In genomic region chr7:112720989-112721337, GRCm38 (mm10) we compare ENCODE assay signal across 10 mouse cellular contexts. TPM values are rescaled to one million over a fixed set of nuclear protein-coding genes. Genes with fewer than 3 reads are reported as not detected.
DNase-seq lines count a peak whose midpoint lies in the region; ATAC-seq and TF ChIP-seq lines count a peak whose summit lies in the region.
"Had no signal": no experiment of that assay in that cellular context is flagged by ENCODE, and none has a peak within 500 bp of the region (broad histone marks: within the 10 kb centered on the region; RNA-seq: fewer than 3 reads in every experiment).

No protein-coding gene starts in this region.

- peaks cover 63% of the 10 kb centered on the region for H3K4me1 ChIP-seq in heart, postnatal 0 days (ENCODE audit: control insufficient read depth, insufficient read depth)
- H3K4me1 ChIP-seq in embryonic facial prominence, embryonic 15.5 days: peaks cover 42% of the 10 kb centered on the region
- peaks cover 33% of the 10 kb centered on the region for H3K4me1 ChIP-seq in hindbrain, embryonic 16.5 days (ENCODE audit: control insufficient read depth, insufficient read depth, low read depth, low read length)
- H3K4me1 ChIP-seq in midbrain, postnatal 0 days (ENCODE audit: insufficient read depth, low read length): peaks cover 11% of the 10 kb centered on the region

- H3K4me3 ChIP-seq in heart, postnatal 0 days (ENCODE audit: low read depth, low read length): no peak overlapping the region
- H3K4me3 ChIP-seq in embryonic facial prominence, embryonic 15.5 days (replicated peaks): no peak overlapping the region; the same call in 1 of the 2 replicates
- peak overlapping the region; percentile 27; the same call in 1 of the 2 replicates for H3K4me3 ChIP-seq in hindbrain, embryonic 16.5 days (ENCODE audit: low read length)
- peak overlapping the region; percentile 14; the same call in 1 of the 2 replicates for H3K4me3 ChIP-seq in midbrain, postnatal 0 days (ENCODE audit: low read depth, low read length)

- TF ChIP-seq CTCF in heart, postnatal 0 days (IDR thresholded peaks at IDR 0.05; ENCODE audit: low read depth): no peak
- no peak for TF ChIP-seq CTCF in midbrain, postnatal 0 days (IDR thresholded peaks at IDR 0.05)

- peak overlapping the region; percentile 50 for H3K4me2 ChIP-seq in heart, postnatal 0 days (ENCODE audit: low read depth, low read length)
- peak overlapping the region; percentile 49 for H3K4me2 ChIP-seq in embryonic facial prominence, embryonic 15.5 days (replicated peaks)
- peak overlapping the region; percentile 57 for H3K4me2 ChIP-seq in hindbrain, embryonic 16.5 days (ENCODE audit: low read length)
- peak overlapping the region; percentile 47 for H3K4me2 ChIP-seq in midbrain, postnatal 0 days (ENCODE audit: low read depth, low read length, poor library complexity, severe bottlenecking)

- no peaks in the 10 kb centered on the region for H3K9me3 ChIP-seq in heart, postnatal 0 days (replicated peaks; ENCODE audit: control insufficient read depth, low read length)
- no peaks in the 10 kb centered on the region for H3K9me3 ChIP-seq in embryonic facial prominence, embryonic 15.5 days (replicated peaks)
- H3K9me3 ChIP-seq in hindbrain, embryonic 16.5 days (ENCODE audit: control insufficient read depth, low read length): no peaks in the 10 kb centered on the region
- no peaks in the 10 kb centered on the region for H3K9me3 ChIP-seq in midbrain, postnatal 0 days (ENCODE audit: low read length)

- WGBS in heart, postnatal 0 days: 11% methylated on average over 4 of the region's 4 CpGs
- 15% methylated on average over 4 of the region's 4 CpGs for WGBS in embryonic facial prominence, embryonic 15.5 days
- 8% methylated on average over 4 of the region's 4 CpGs for WGBS in hindbrain, embryonic 16.5 days
- WGBS in midbrain, postnatal 0 days: 20% methylated on average over 4 of the region's 4 CpGs

- H3K27me3 ChIP-seq in heart, postnatal 0 days (ENCODE audit: control insufficient read depth, insufficient read depth, low read length): no peaks in the 10 kb centered on the region
- H3K27me3 ChIP-seq in embryonic facial prominence, embryonic 15.5 days: no peaks in the 10 kb centered on the region
- H3K27me3 ChIP-seq in hindbrain, embryonic 16.5 days (replicated peaks; ENCODE audit: control insufficient read depth, insufficient read depth, low read length): no peaks in the 10 kb centered on the region
- no peaks in the 10 kb centered on the region for H3K27me3 ChIP-seq in midbrain, postnatal 0 days (ENCODE audit: insufficient read depth, low read length)

- no peak for ATAC-seq in heart, postnatal 0 days (ENCODE audit: insufficient read depth, low read depth)
- ATAC-seq in embryonic facial prominence, embryonic 15.5 days (ENCODE audit: insufficient number of reproducible peaks, low FRiP score, low TSS enrichment, low read depth): no peak
- ATAC-seq in hindbrain, embryonic 16.5 days: peak; percentile 9; the same call in 1 of the 2 replicates
- ATAC-seq in midbrain, postnatal 0 days (ENCODE audit: low FRiP score): peak; percentile 22; the same call in 1 of the 2 replicates

- no peak overlapping the region for H3K9ac ChIP-seq in heart, postnatal 0 days (replicated peaks; ENCODE audit: low read depth, low read length)
- no peak overlapping the region for H3K9ac ChIP-seq in embryonic facial prominence, embryonic 15.5 days
- peak overlapping the region; percentile 52 for H3K9ac ChIP-seq in hindbrain, embryonic 16.5 days (ENCODE audit: low read depth, low read length)
- H3K9ac ChIP-seq in midbrain, postnatal 0 days (replicated peaks; ENCODE audit: low read length, poor library complexity, severe bottlenecking): 0 out of 2 replicates have a peak overlapping the region, but pooled peaks have one; percentile 33

- H3K36me3 ChIP-seq in heart, postnatal 0 days (replicated peaks; ENCODE audit: control insufficient read depth, insufficient read depth, low read length): no peaks in the 10 kb centered on the region
- no peaks in the 10 kb centered on the region for H3K36me3 ChIP-seq in embryonic facial prominence, embryonic 15.5 days
- no peaks in the 10 kb centered on the region for H3K36me3 ChIP-seq in hindbrain, embryonic 16.5 days (ENCODE audit: control insufficient read depth, insufficient read depth, low read length)
- no peaks in the 10 kb centered on the region for H3K36me3 ChIP-seq in midbrain, postnatal 0 days (ENCODE audit: insufficient read depth, low read length)

- intact Hi-C loops in heart, postnatal 36 days (cut with DNase I): no loop called here

- TF ChIP-seq EP300 in heart, postnatal 0 days (IDR thresholded peaks at IDR 0.05; ENCODE audit: low read depth): no peak

- peak overlapping the region; percentile 40; the same call in 1 of the 2 replicates for H3K27ac ChIP-seq in heart, postnatal 0 days (ENCODE audit: low read depth)
- H3K27ac ChIP-seq in embryonic facial prominence, embryonic 15.5 days (replicated peaks): peak overlapping the region; percentile 72
- peak overlapping the region; percentile 67 for H3K27ac ChIP-seq in hindbrain, embryonic 16.5 days (ENCODE audit: low read depth, low read length)
- no peak overlapping the region for H3K27ac ChIP-seq in midbrain, postnatal 0 days (ENCODE audit: low read depth, low read length)

- DNase-seq in heart, postnatal 0 days (ENCODE audit: low spot score): no peak
- no peak for DNase-seq in heart, postnatal 36 days
- DNase-seq in midbrain, postnatal 0 days (ENCODE audit: low spot score): no peak
- no peak for DNase-seq in Muller cell, postnatal 12 days (ENCODE audit: inconsistent ontology term)
- DNase-seq in adipocyte (ENCODE audit: low spot score): no peak
- DNase-seq in urinary bladder, postnatal 25 days (ENCODE audit: low spot score): no peak
- DNase-seq: liver; spleen, adult 18-20 months had no signal

RNA-seq across cellular contexts. Expression of gene Tead1, which starts 41.8 kb away (rescaled TPM):
- 63.9 and 87.9 TPM in 2 replicates for total RNA-seq in heart, postnatal 0 days (2014; rRNA removed; ENCODE audit: low replicate concordance)
- 19.0 and 20.8 TPM in 2 replicates for polyA plus RNA-seq in heart, postnatal 0 days (2015; fragmentation: Nextera tagmentation; extraction: Ambion mirVana)
- 100 to 1,000 TPM; 157 to 186 TPM for total RNA-seq in heart, postnatal 36 days (2021)
- 28.8 and 32.6 TPM in 2 replicates for polyA plus RNA-seq in embryonic facial prominence, embryonic 15.5 days (2015; fragmentation: Nextera tagmentation; extraction: Ambion mirVana)
- 12.1 and 12.2 TPM in 2 replicates for polyA plus RNA-seq in hindbrain, embryonic 16.5 days (2015; fragmentation: Nextera tagmentation; extraction: Ambion mirVana)
- 16.6 and 18.6 TPM in 2 replicates for total RNA-seq in midbrain, postnatal 0 days (2014; rRNA removed)
- polyA plus RNA-seq in midbrain, postnatal 0 days (2015; fragmentation: Nextera tagmentation; extraction: Ambion mirVana): 4.6 and 8.0 TPM in 2 replicates

Comparison
In these comparisons a context has a peak if more than half of its experiments do, and no peak if none do; other contexts are left out.
1. ATAC-seq: peak in hindbrain, embryonic 16.5 days (single experiment) and midbrain, postnatal 0 days (single experiment); none in heart, postnatal 0 days (single experiment) and embryonic facial prominence, embryonic 15.5 days (single experiment).
2. H3K4me3 ChIP-seq: peak in hindbrain, embryonic 16.5 days (single experiment) and midbrain, postnatal 0 days (single experiment); none in heart, postnatal 0 days (single experiment) and embryonic facial prominence, embryonic 15.5 days (single experiment).
3. H3K9ac ChIP-seq: peak in hindbrain, embryonic 16.5 days (single experiment) and midbrain, postnatal 0 days (single experiment); none in heart, postnatal 0 days (single experiment) and embryonic facial prominence, embryonic 15.5 days (single experiment).
4. Peak in every context shown above with its lines, with median percentiles within 50 percentile points of each other: H3K4me2 ChIP-seq.